Mouse (Mus musculus) stomach, postnatal 0 days (tissue): Measurements from ENCODE around the gene Klf12. TPM values are rescaled to one million over a fixed set of nuclear protein-coding genes. Genes with fewer than 3 reads are reported as not detected.

Experiments used
- ATAC-seq: fragments of 200-750 bp; cut with Nextera tagmentation; 2 replicates; pipeline ENCODE4 v1.8.0; 2017; ENCODE audit not compliant: low FRiP score, low TSS enrichment
- DNase-seq: peaks from one replicate; pipeline ENCODE4 v3.0.0-alpha.2; 2016; ENCODE audit warnings: low spot score
- H3K27ac ChIP-seq: fragments of 300-500 bp; sonication (generic); replicated peaks from 2 replicates; pipeline ENCODE4 v1.5.1; 2014; ENCODE audit warnings: mild to moderate bottlenecking, control low read depth
- H3K27me3 ChIP-seq: fragments of 300-500 bp; sonication (generic); 2 replicates; pipeline ENCODE4 v1.6.1; 2014; ENCODE audit warnings: low read length; ENCODE audit not compliant: control insufficient read depth, insufficient read depth
- H3K36me3 ChIP-seq: fragments of 300-500 bp; sonication (generic); 2 replicates; pipeline ENCODE4 v1.6.1; 2014; ENCODE audit warnings: low read length, mixed read lengths; ENCODE audit not compliant: control insufficient read depth, insufficient read depth
- H3K4me1 ChIP-seq: fragments of 300-500 bp; sonication (generic); replicated peaks from 2 replicates; pipeline ENCODE4 v1.6.1; 2014; ENCODE audit warnings: antibody characterized with exemption; ENCODE audit not compliant: control insufficient read depth, insufficient read depth
- H3K4me2 ChIP-seq: fragments of 300-500 bp; sonication (generic); replicated peaks from 2 replicates; pipeline ENCODE4 v1.6.1; 2014; ENCODE audit warnings: low read depth, mild to moderate bottlenecking, control low read depth, moderate library complexity
- H3K4me3 ChIP-seq: fragments of 300-500 bp; sonication (generic); 2 replicates; pipeline ENCODE4 v1.5.1; 2014; ENCODE audit warnings: low read depth, low read length, control low read depth
- H3K9ac ChIP-seq: fragments of 300-500 bp; sonication (generic); 2 replicates; pipeline ENCODE4 v1.6.1; 2014; ENCODE audit warnings: mild to moderate bottlenecking, low read length, control low read depth, mixed read lengths
- H3K9me3 ChIP-seq: fragments of 300-500 bp; sonication (generic); 2 replicates; pipeline ENCODE4 v1.6.1; 2016; ENCODE audit warnings: low read length; ENCODE audit not compliant: control insufficient read depth
- CTCF ChIP-seq: IDR thresholded peaks from 2 replicates; pipeline ENCODE4 v1.5.1; 2016; ENCODE audit warnings: antibody characterized with exemption, low read depth, mild to moderate bottlenecking, moderate library complexity
- EP300 ChIP-seq: optimal IDR thresholded peaks from 2 replicates; pipeline ENCODE3; 2016; ENCODE audit warnings: antibody characterized with exemption
- WGBS: fragments of 180-500 bp; shearing (Covaris S2); extraction: QIAGEN DNeasy Blood & Tissue Kit; methylation state at CpG from one replicate; pipeline ENCODE4 v1.1.7; 2014; 5-methylcytosine and 5-hydroxymethylcytosine counted together
- polyA plus RNA-seq: library from polyadenylated mRNA; unstranded; fragments of >200 nt; fragmentation: Nextera tagmentation; extraction: Ambion mirVana; gene quantifications from 2 replicates; pipeline ENCODE4 v1.2.1, GENCODE M21; 2015

Gene Klf12
- polyA plus RNA-seq, 1 experiment from 2014 or later = 3.8 TPM

GRCm38 (mm10) chr14:99943156-99943555, 341.3 kb downstream of the Klf12 start:
- ATAC-seq = peak; percentile 71
- H3K4me2 ChIP-seq = peak overlapping the region; percentile 29; the same call in 1 of the 2 replicates
- WGBS = 9% methylated on average over 8 of the region's 8 CpGs

GRCm38 (mm10) chr14:99933456-99933855, 351.0 kb downstream of the Klf12 start:
- Histone ChIP-seq H3K9me3 (no peaks in the 10 kb centered on the region), H3K4me3 (no peak overlapping the region), H3K27ac (no peak overlapping the region), H3K9ac (no peak overlapping the region), H3K27me3 (no peaks in the 10 kb centered on the region), H3K4me1 (no peaks in the 10 kb centered on the region), H3K36me3 (no peaks in the 10 kb centered on the region), H3K4me2 (no peak overlapping the region)
- DNase-seq (no peak), ATAC-seq (0 out of 2 replicates have a peak, but pooled peaks have one; percentile 40)
- TF ChIP-seq CTCF = no peak
- no peak for TF ChIP-seq EP300
- WGBS = 82% methylated on average over 5 of the region's 5 CpGs

More at GRCm38 (mm10) chr14:99943156-99943555, 341.3 kb downstream of the Klf12 start:
- Histone ChIP-seq H3K9me3 (no peaks in the 10 kb centered on the region), H3K27ac (no peak overlapping the region), H3K9ac (no peak overlapping the region), H3K4me3 (no peak overlapping the region), H3K36me3 (no peaks in the 10 kb centered on the region), H3K27me3 (no peaks in the 10 kb centered on the region), H3K4me1 (no peaks in the 10 kb centered on the region)
- DNase-seq = peak; percentile 78
- no peak for TF ChIP-seq EP300
- TF ChIP-seq CTCF = no peak

- Histone ChIP-seq H3K9ac (no peak overlapping the region), H3K4me3 (no peak overlapping the region), H3K27me3 (no peaks in the 10 kb centered on the region), H3K36me3 (no peaks in the 10 kb centered on the region), H3K9me3 (no peaks in the 10 kb centered on the region), H3K27ac (no peak overlapping the region), H3K4me2 (no peak overlapping the region), H3K4me1 (no peaks in the 10 kb centered on the region)
- WGBS = 6% methylated on average over 4 of the region's 4 CpGs
- ATAC-seq (no peak), DNase-seq (peak; percentile 73)
- TF ChIP-seq CTCF (peak; percentile 94), EP300 (no peak)
Observed at GRCm38 (mm10) chr14:99931879-99932278, 352.6 kb downstream of the Klf12 start.

- Histone ChIP-seq H3K9ac (no peak overlapping the region), H3K4me3 (no peak overlapping the region), H3K36me3 (no peaks in the 10 kb centered on the region), H3K27ac (no peak overlapping the region), H3K4me2 (no peak overlapping the region), H3K27me3 (no peaks in the 10 kb centered on the region), H3K9me3 (no peaks in the 10 kb centered on the region), H3K4me1 (no peaks in the 10 kb centered on the region)
- ATAC-seq (no peak), DNase-seq (no peak)
- TF ChIP-seq CTCF = no peak
- no peak for TF ChIP-seq EP300
- 58% methylated on average over 3 of the region's 3 CpGs for WGBS
Observed at GRCm38 (mm10) chr14:99911912-99912311, 372.6 kb downstream of the Klf12 start.

- H3K27ac ChIP-seq = no peak overlapping the region
- TF ChIP-seq CTCF (no peak), EP300 (no peak)
- H3K4me2 ChIP-seq = no peak overlapping the region
- 72% methylated on average over 2 of the region's 5 CpGs for WGBS
- no peaks in the 10 kb centered on the region for H3K4me1 ChIP-seq
- H3K4me3 ChIP-seq = no peak overlapping the region
- ATAC-seq (no peak), DNase-seq (no peak)
- no peak overlapping the region for H3K9ac ChIP-seq
- no peaks in the 10 kb centered on the region for H3K27me3 ChIP-seq
- H3K36me3 ChIP-seq = no peaks in the 10 kb centered on the region
- no peaks in the 10 kb centered on the region for H3K9me3 ChIP-seq
Observed at GRCm38 (mm10) chr14:99910876-99911275, 373.6 kb downstream of the Klf12 start.

GRCm38 (mm10) chr14:99900902-99901301, 383.6 kb downstream of the Klf12 start:
- Histone ChIP-seq H3K27me3 (no peaks in the 10 kb centered on the region), H3K4me3 (no peak overlapping the region), H3K9me3 (no peaks in the 10 kb centered on the region), H3K36me3 (no peaks in the 10 kb centered on the region), H3K27ac (no peak overlapping the region), H3K4me2 (no peak overlapping the region), H3K4me1 (no peaks in the 10 kb centered on the region), H3K9ac (no peak overlapping the region)
- ATAC-seq (no peak), DNase-seq (no peak)
- WGBS = 71% methylated on average over 3 of the region's 3 CpGs
- TF ChIP-seq EP300 = peak; percentile 90
- no peak for TF ChIP-seq CTCF
